Mouse (Mus musculus) midbrain, embryonic 10.5 days (tissue): ENCODE results near the gene Coq5. TPM values are rescaled to one million over a fixed set of nuclear protein-coding genes. Genes with fewer than 3 reads are reported as not detected.
A peak's percentile ranks its signal among the peaks of the same experiment; 100 is the strongest.

Experiments
- DNase-seq: peaks from one replicate; pipeline ENCODE4 v3.0.0-alpha.2; 2017; ENCODE audit warnings: low spot score
- H3K27ac ChIP-seq: fragments of 300-500 bp; sonication (generic); replicated peaks from 2 replicates; pipeline ENCODE4 v1.5.1; 2016; ENCODE audit warnings: mild to moderate bottlenecking
- H3K27me3 ChIP-seq: fragments of 300-500 bp; sonication (generic); 2 replicates; pipeline ENCODE4 v1.6.1; 2016; ENCODE audit warnings: low read depth, mild to moderate bottlenecking; ENCODE audit not compliant: poor library complexity, severe bottlenecking
- H3K36me3 ChIP-seq: fragments of 300-500 bp; sonication (generic); 2 replicates; pipeline ENCODE4 v1.6.1; 2016; ENCODE audit warnings: mild to moderate bottlenecking, moderate library complexity
- H3K4me1 ChIP-seq: fragments of 300-500 bp; sonication (generic); 2 replicates; pipeline ENCODE4 v1.6.1; 2016
- H3K4me3 ChIP-seq: fragments of 300-500 bp; sonication (generic); 2 replicates; pipeline ENCODE4 v1.5.1; 2016; ENCODE audit warnings: mild to moderate bottlenecking, moderate library complexity
- H3K9me3 ChIP-seq: fragments of 300-500 bp; sonication (generic); replicated peaks from 2 replicates; pipeline ENCODE4 v1.6.1; 2016; ENCODE audit warnings: mild to moderate bottlenecking
- WGBS: fragments of 180-500 bp; shearing (Covaris S2); methylation state at CpG from one replicate; pipeline ENCODE4 v1.1.7; 2016; 5-methylcytosine and 5-hydroxymethylcytosine counted together
- polyA plus RNA-seq: library from polyadenylated mRNA; unstranded; fragments of >200 nt; fragmentation: Nextera tagmentation; extraction: Ambion mirVana; gene quantifications from 2 replicates; pipeline ENCODE4 v1.2.1, GENCODE M21; 2016

Coq5 gene
- polyA plus RNA-seq, 1 experiment from 2014 or later = 57.3 TPM

DNA sequence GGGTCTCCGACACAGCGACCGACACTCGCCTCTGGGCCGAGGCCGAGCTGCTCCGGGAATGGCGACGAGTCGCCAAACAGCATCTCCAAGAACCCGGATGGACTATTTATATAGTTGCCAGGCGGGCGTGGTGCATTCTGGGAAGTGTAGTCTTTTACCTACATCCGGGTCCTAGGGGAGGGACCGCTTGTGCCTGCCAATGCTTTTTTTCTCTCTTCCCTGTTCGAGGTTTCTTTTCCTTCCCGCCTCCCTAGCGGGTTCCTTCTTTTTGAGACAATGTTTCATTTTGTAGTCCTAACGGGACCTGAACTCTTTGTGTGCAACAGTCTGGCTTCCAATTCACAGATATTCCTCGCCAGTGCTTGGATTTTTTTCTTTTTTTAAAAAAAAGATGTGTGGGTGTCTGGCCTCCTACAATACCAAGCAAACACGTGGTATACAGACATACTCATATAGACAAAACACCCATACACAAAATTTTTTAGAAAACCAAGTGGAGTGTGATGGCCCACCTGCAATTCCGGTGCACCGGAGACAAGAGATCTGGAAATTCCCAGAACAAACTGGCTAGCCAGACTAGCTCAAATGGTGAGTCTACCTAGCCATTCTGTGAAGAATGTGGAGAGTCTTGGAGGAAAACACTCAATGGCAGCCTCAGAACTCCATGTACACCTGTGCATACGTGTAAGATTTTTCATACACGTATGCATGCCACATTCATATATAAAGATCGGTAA, 6.5 kb upstream of the Coq5 start, which contains the start of gene Rnf10:
Gene Rnf10 (minus strand): TSS at position 87 of the 737 bp plus-strand sequence.
- WGBS = 15% methylated on average over 26 of the region's 26 CpGs
- peak within 1 kb of the TSS; percentile 100 for H3K4me3 ChIP-seq
- H3K27me3 ChIP-seq = no peaks in the 10 kb centered on the region
- DNase-seq = peak; percentile 96
- peaks cover 29% of the 10 kb centered on the region for H3K36me3 ChIP-seq
- H3K4me1 ChIP-seq = peaks cover 50% of the 10 kb centered on the region
- H3K27ac ChIP-seq = peak within 1 kb of the TSS; percentile 92
- H3K9me3 ChIP-seq = no peaks in the 10 kb centered on the region

DNA sequence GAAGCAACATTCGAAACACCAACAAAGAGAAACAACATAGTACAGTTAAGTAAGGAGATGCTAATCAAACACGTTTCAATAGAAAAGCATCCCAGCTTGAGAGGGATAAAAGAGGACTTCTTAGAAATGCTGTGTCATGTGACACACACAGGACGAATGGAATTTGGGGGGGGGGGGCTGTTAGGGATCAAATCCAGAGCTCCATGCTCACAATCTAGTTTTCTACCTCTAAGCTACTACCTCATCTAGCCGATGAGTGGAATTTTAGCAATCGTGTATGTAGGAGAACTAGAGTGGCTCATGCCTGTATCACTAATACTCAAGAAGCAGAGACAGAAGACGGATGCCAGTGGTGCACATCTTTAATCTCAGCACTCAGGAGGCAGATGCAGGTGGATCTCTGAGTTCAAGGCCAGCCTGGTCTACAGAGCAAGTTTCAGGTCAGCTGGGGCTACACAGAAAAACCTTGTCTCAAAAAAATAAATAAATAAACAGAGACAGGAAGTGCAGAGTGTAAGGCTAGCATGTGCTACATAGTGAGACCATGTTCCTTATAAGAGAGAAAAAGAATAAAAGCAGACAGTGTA, 5.8 kb upstream of the Coq5 start:
- Histone ChIP-seq H3K27ac (peak overlapping the region; percentile 92), H3K4me3 (peak overlapping the region; percentile 100; the same call in 1 of the 2 replicates), H3K27me3 (no peaks in the 10 kb centered on the region), H3K9me3 (no peaks in the 10 kb centered on the region), H3K36me3 (peaks cover 22% of the 10 kb centered on the region), H3K4me1 (peaks cover 44% of the 10 kb centered on the region)
- WGBS = 76% methylated on average over 6 of the region's 6 CpGs
- no peak for DNase-seq

DNA sequence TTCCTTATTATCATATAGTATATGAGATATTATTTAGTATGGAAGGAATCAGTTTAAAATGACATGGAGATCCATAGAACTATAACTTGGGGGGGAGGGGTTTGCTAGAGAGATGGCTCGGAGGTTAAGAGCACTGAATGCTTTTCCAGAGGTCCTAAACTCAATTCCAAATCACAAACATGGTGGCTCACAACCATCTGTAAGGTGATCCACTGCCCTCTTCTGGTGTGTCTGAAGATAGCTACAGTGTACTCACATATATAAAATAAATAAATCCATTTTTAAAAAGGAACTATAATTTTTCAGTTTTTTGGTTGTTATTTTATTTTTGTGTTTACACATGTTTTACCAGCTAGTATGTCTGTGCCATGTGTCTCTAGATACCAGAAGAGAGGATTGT, 5.1 kb upstream of the Coq5 start:
- DNase-seq = no peak
- H3K27ac ChIP-seq = no peak overlapping the region
- H3K27me3 ChIP-seq = no peaks in the 10 kb centered on the region
- H3K4me1 ChIP-seq = peaks cover 37% of the 10 kb centered on the region
- H3K36me3 ChIP-seq = peaks cover 15% of the 10 kb centered on the region
- H3K4me3 ChIP-seq = no peak overlapping the region
- no peaks in the 10 kb centered on the region for H3K9me3 ChIP-seq
- WGBS = 89% methylated on average over 1 of the region's 1 CpGs

DNA sequence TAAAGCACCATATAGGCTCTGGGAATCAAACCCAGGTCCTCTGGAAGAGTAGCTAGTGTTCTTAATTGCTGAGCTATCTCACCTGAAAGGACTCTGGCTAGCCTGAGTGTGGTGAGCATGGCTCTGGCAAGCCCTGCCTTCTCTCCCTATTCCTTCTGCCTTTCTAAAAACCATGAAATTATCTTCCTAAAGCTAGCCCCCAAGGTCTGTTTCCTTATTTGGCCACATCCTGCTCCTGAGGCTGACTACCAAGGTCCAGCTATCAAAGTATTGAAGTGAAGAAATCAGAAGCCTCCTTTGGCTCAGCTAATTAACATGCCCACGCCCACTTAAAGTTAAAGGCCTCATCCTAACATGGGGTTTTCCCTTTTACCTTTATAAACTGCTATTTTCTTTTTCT, 4.7 kb upstream of the Coq5 start:
- no peak overlapping the region for H3K27ac ChIP-seq
- H3K9me3 ChIP-seq = no peaks in the 10 kb centered on the region
- 80% methylated on average over 1 of the region's 1 CpGs for WGBS
- H3K27me3 ChIP-seq = no peaks in the 10 kb centered on the region
- H3K4me1 ChIP-seq = peaks cover 32% of the 10 kb centered on the region
- H3K4me3 ChIP-seq = no peak overlapping the region
- no peak for DNase-seq
- peaks cover 11% of the 10 kb centered on the region for H3K36me3 ChIP-seq

DNA sequence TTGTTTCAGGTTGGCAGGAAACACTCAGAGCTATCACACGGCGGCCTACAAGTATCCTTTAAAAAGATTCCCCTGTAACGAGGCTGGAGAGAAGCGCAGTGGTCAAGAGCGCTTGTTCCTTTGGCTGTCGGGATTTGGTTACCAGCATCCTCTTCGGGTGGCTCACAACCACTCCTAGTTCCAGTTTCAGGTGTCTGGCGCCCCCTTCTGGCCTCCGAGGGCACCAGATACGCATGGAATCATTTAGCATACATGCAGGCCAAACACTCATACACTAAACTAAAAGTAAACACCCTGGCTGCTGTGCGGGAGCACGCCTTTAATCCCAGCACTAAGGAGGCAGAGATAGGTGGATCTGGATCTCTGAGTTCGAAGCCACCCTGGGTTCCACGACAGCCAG, 3.5 kb upstream of the Coq5 start:
- 36% methylated on average over 14 of the region's 14 CpGs for WGBS
- no peak overlapping the region for H3K27ac ChIP-seq

DNA sequence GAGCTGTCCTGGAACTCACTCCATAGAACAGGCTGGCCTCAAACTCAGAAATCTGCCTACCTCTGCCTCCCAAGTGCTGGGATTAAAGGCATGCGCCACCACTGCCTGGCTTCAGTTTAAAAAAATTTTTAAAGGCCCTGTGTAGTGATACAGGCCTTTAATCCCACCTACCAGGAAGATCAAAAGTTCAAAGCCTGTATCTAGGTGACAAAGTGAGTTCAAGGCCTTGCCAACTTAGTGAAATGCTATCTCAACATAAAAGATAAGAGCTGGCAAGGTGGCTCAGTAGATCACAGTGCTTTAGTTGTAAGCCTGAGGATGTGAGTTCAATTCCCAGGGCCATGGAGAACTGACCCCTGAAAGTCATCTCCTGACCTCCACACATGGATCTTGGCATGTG, 1.4 kb upstream of the Coq5 start:
- Histone ChIP-seq H3K9me3 (no peaks in the 10 kb centered on the region), H3K36me3 (peaks cover 2% of the 10 kb centered on the region), H3K27me3 (no peaks in the 10 kb centered on the region), H3K27ac (no peak overlapping the region), H3K4me1 (peaks cover 23% of the 10 kb centered on the region), H3K4me3 (no peak overlapping the region)
- no peak for DNase-seq
- 90% methylated on average over 1 of the region's 1 CpGs for WGBS

More for the DNA sequence above, 3.5 kb upstream of the Coq5 start:
- Histone ChIP-seq H3K36me3 (no peaks in the 10 kb centered on the region; the same call in 1 of the 2 replicates), H3K4me3 (no peak overlapping the region; the same call in 1 of the 2 replicates), H3K4me1 (peaks cover 29% of the 10 kb centered on the region), H3K27me3 (no peaks in the 10 kb centered on the region), H3K9me3 (no peaks in the 10 kb centered on the region)
- DNase-seq = peak; percentile 52

DNA sequence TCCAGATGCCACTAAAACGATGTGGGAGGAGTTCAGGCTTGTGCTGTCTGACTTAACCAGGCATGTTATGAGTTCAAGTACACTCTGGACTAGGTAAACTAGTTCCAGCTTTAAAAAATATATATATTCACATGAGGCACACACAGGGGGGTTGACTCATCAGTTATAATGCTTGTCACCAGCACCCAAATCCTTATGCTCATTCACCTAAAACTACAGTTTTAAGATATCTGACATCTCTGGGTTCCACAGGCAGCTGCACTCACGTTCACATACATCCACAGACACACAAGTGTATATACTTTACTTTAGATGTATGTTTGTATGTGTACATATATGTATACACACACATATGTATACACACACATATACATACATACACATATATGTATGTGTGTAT, 681 bp upstream of the Coq5 start:
- H3K4me1 ChIP-seq = peaks cover 16% of the 10 kb centered on the region
- 77% methylated on average over 2 of the region's 2 CpGs for WGBS
- H3K4me3 ChIP-seq = no peak overlapping the region

DNA sequence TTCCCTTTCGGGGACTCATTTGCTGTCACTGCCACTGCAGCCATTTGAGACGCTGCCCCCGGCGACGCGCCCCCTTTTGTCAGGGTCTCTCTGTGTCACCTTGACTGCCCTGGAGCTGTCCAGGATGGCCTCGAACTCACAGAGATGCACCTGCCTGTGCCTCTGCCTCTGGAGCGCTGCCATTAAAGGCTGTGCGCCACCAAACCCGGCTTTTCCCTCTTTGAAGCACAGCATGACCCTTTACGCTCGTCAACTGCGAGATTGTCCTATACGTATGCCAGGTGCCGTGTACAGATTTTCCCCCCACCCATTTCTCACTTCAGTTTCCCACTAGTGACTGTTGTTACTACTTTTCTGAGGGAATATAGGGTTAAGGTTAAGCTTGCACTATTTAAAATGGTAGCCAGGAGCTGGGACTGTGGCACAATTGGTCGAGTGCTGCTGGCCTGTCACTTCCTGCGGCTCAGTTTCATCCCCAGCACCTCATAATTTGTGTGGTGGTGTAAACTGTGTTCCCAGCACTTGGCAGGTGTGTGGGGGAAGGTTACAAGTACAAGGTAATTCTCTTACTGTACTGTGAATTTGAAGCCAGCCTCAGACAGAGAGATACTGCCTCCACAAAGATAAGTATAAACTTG, 703 bp downstream of the Coq5 start:
- DNase-seq = no peak
- H3K4me1 ChIP-seq = peaks cover 13% of the 10 kb centered on the region
- H3K36me3 ChIP-seq = peaks cover 22% of the 10 kb centered on the region
- no peaks in the 10 kb centered on the region for H3K9me3 ChIP-seq
- H3K4me3 ChIP-seq = peak overlapping the region; percentile 97
- no peaks in the 10 kb centered on the region for H3K27me3 ChIP-seq
- 14% methylated on average over 17 of the region's 17 CpGs for WGBS
- peak overlapping the region; percentile 87 for H3K27ac ChIP-seq

More for the DNA sequence above, 681 bp upstream of the Coq5 start:
- no peak overlapping the region for H3K27ac ChIP-seq
- no peak for DNase-seq
- no peaks in the 10 kb centered on the region for H3K9me3 ChIP-seq
- H3K27me3 ChIP-seq = no peaks in the 10 kb centered on the region
- H3K36me3 ChIP-seq = peaks cover 9% of the 10 kb centered on the region

DNA sequence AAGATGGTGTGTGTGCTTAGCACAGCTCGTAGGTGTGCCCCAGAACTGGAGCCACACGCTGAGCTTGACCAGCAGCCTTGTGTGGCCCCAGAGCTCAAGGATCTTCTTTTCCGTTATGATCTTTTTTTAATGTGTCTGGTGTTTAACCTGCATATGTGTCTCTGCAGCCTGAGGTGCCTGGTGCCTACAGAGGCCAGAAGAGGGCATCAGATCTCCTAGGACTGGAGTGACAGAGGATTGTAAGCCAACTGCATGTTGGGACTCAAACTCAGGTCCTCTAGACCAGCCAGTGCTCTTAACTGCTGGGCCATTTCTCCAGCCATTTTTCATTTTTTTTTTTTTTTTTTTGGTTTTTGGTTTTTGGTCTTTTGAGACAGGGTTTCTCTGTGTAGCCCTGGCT, 5.3 kb downstream of the Coq5 start:
- H3K4me1 ChIP-seq = peaks cover 13% of the 10 kb centered on the region
- H3K27me3 ChIP-seq = no peaks in the 10 kb centered on the region
- H3K36me3 ChIP-seq = peaks cover 60% of the 10 kb centered on the region
- no peak overlapping the region for H3K4me3 ChIP-seq
- H3K9me3 ChIP-seq = no peaks in the 10 kb centered on the region
- WGBS = 96% methylated on average over 3 of the region's 3 CpGs
- DNase-seq = no peak
- H3K27ac ChIP-seq = no peak overlapping the region

DNA sequence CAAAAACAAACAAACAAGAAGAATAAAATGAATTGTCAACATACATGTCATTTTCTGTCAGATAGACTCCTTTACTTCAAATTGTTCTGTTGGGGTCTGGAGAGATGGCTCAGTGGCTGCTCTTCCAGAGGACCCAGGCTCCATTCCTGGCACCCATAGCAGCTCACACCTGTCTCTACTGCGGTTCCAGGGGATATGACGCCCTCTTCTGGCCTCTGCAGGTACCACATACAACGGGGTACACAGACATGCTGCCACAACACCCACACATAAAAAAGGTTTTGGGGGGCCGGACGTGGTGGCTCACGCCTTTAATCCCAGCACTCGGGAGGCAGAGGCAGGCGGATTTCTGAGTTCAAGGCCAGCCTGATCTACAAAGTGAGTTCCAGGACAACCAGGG, 14.7 kb downstream of the Coq5 start:
- DNase-seq = no peak
- Histone ChIP-seq H3K9me3 (no peaks in the 10 kb centered on the region), H3K4me3 (no peak overlapping the region), H3K36me3 (peaks cover 98% of the 10 kb centered on the region), H3K27me3 (no peaks in the 10 kb centered on the region), H3K27ac (no peak overlapping the region), H3K4me1 (peaks cover 13% of the 10 kb centered on the region)
- 92% methylated on average over 8 of the region's 8 CpGs for WGBS

DNA sequence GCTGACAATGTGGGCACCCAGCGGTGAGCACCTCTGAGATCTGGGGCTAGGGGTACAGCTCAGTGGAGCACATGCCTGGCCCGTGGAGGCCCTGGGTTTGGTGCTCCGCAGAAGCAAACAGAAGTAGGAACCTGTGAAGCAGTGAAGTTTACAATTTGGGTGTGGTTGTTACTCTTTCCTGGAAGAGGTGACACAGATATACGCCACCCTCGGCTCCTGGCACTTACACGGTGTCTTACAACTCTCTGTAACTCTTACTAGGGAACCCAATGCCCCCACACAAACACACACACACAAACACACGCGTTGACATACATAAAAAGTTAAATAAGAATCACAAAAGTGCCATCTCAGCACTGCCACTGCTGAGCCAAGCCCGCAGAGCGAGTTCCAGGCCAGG, 16.9 kb downstream of the Coq5 start:
- 91% methylated on average over 10 of the region's 10 CpGs for WGBS
- H3K27ac ChIP-seq = no peak overlapping the region
- peaks cover 24% of the 10 kb centered on the region for H3K4me1 ChIP-seq
- peaks cover 83% of the 10 kb centered on the region for H3K36me3 ChIP-seq
- DNase-seq = no peak
- H3K27me3 ChIP-seq = no peaks in the 10 kb centered on the region
- no peak overlapping the region for H3K4me3 ChIP-seq
- H3K9me3 ChIP-seq = no peaks in the 10 kb centered on the region

DNA sequence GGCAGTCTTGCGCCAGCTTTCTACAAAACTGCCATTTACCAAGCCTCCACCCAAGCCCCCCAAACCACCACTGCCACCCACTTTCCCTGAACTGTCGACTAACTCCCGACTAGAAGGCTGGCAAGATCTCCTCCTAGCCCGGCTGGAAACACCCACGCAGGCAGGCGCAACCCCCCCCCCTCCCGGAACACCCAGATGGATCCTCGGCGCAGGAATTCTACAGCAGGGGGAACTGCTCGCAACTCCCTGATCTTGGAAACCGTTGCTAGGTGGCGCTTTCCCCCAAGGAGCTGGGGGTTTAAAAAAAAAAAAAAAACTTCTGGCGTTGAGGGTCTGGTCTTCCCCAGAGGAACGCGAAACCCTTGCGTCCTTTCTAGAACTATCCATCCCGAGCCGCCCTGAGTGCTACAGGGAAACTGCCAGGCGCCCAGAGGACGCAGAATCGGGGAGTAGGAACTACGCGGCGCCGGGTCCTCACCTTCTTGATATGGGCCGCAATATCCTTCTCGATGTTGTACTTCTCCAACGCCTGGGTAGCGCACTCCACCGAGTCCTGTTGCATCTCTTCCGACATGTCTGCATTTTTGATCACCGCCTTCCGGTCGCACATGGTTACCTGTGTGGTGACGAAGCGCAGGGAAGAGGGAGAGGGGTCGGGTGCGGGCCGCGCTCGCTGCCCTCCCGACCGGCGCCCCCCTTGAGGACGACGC, 20.7 kb downstream of the Coq5 start:
- Histone ChIP-seq H3K27ac (peak overlapping the region; percentile 93), H3K27me3 (peaks cover 17% of the 10 kb centered on the region), H3K9me3 (no peaks in the 10 kb centered on the region), H3K36me3 (peaks cover 46% of the 10 kb centered on the region), H3K4me3 (peak overlapping the region; percentile 94), H3K4me1 (peaks cover 31% of the 10 kb centered on the region)
- DNase-seq = peak; percentile 70
- WGBS = 2% methylated on average over 46 of the region's 46 CpGs
